Mouse (Mus musculus) erythroblast, embryonic 14.5 days (primary cell): ENCODE results near the gene Romo1.

Source experiments
- GATA1 ChIP-seq: IDR thresholded peaks from 2 replicates; pipeline ENCODE4 v1.6.1; 2012; ENCODE audit warnings: low read length, inconsistent platforms, mixed read lengths
- TAL1 ChIP-seq: IDR thresholded peaks from 3 replicates; pipeline ENCODE4 v1.6.1; 2012; ENCODE audit warnings: low read length, inconsistent platforms, mixed read lengths

DNA sequence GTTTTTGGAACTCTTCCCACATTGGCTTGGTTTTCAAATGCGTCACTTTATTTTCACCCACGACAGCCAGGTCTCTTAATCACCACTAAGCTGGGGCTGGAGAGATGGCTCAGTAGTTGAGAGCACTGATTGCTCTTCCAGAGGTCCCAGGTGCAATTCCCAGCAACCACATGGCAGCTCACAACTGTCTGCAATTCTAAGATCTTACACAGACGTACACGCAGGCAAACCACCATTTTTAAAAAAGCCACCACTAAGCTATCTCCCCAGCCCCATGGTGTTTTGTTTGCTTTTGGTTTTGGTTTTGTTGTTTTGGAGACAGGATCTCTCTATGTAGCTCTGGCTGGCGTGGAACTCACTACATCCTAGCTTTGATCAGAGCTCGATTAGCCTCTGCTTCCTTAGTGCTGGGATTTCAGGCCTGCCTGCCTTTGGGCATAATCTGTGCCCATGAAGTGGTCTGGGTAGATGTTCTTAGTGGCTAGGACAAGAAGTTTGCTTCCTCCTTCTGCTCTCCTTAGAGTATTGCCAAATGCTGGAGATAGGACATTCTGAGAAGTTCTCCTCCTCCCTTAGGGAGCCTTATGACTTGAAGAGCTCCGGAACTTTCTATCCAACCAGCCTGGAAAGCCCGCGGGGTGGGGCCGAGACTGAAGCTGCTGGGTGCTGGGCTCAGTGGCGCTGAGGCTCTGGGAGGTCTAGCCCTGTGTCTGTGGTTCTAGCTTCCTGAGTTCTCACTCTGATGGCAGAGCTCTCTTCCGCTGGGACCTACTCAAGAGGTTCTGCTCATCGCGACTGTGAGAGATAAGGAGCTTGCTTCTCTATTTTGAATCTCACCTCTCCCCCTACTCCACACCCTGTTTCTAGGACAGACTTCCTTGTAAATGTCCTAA is 46.4 kb downstream of the Romo1 start:
- TF ChIP-seq GATA1: no peak
- no peak for TF ChIP-seq TAL1
